Mouse (Mus musculus) limb, embryonic 14.5 days (tissue): ENCODE data around the gene Rgs8. TPM values are rescaled to one million over a fixed set of nuclear protein-coding genes. Genes with fewer than 3 reads are reported as not detected.

Source experiments
- ATAC-seq: fragments of 200-750 bp; cut with Nextera tagmentation; 2 replicates; pipeline ENCODE4 v1.8.0; 2017; ENCODE audit warnings: low read depth, moderate number of reproducible peaks, moderate TSS enrichment; ENCODE audit not compliant: low FRiP score
- DNase-seq: peaks from one replicate; pipeline ENCODE4 v3.0.0-alpha.2; 2015; ENCODE audit warnings: low spot score
- H3K27ac ChIP-seq: fragments of 300-500 bp; sonication (generic); replicated peaks from 2 replicates; pipeline ENCODE4 v1.5.1; 2014; ENCODE audit warnings: low read depth, mild to moderate bottlenecking, low read length, moderate library complexity, mixed read lengths
- H3K27me3 ChIP-seq: fragments of 300-500 bp; sonication (generic); 2 replicates; pipeline ENCODE4 v1.6.1; 2014; ENCODE audit warnings: low read length, mixed read lengths; ENCODE audit not compliant: control insufficient read depth, insufficient read depth
- H3K36me3 ChIP-seq: fragments of 300-500 bp; sonication (generic); 2 replicates; pipeline ENCODE4 v1.6.1; 2014; ENCODE audit warnings: mild to moderate bottlenecking, low read length, moderate library complexity, mixed read lengths; ENCODE audit not compliant: control insufficient read depth, insufficient read depth
- H3K4me1 ChIP-seq: fragments of 300-500 bp; sonication (generic); 2 replicates; pipeline ENCODE4 v1.6.1; 2014; ENCODE audit warnings: antibody characterized with exemption, low read length, mixed read lengths; ENCODE audit not compliant: control insufficient read depth, insufficient read depth
- H3K4me2 ChIP-seq: fragments of 300-500 bp; sonication (generic); replicated peaks from 2 replicates; pipeline ENCODE4 v1.6.1; 2014; ENCODE audit warnings: low read depth, mild to moderate bottlenecking, low read length, moderate library complexity; ENCODE audit not compliant: severe bottlenecking
- H3K4me3 ChIP-seq: fragments of 300-500 bp; sonication (generic); replicated peaks from 2 replicates; pipeline ENCODE4 v1.5.1; 2014; ENCODE audit warnings: low read length
- H3K9ac ChIP-seq: fragments of 300-500 bp; sonication (generic); 2 replicates; pipeline ENCODE4 v1.6.1; 2014; ENCODE audit warnings: mild to moderate bottlenecking, low read depth, low read length, moderate library complexity; ENCODE audit not compliant: severe bottlenecking
- H3K9me3 ChIP-seq: fragments of 300-500 bp; sonication (generic); 2 replicates; pipeline ENCODE4 v1.6.1; 2016; ENCODE audit warnings: low read length; ENCODE audit not compliant: control insufficient read depth
- POLR2A ChIP-seq: fragments of 200-500 bp; IDR thresholded peaks from 2 replicates; pipeline ENCODE4 v1.8.0; 2012; ENCODE audit warnings: inconsistent platforms, mild to moderate bottlenecking, moderate library complexity, borderline replicate concordance; ENCODE audit not compliant: insufficient read depth, insufficient read length; ENCODE audit errors: extremely low read depth
- WGBS: fragments of 180-500 bp; shearing (Covaris S2); extraction: QIAGEN DNeasy Blood & Tissue Kit; methylation state at CpG from one replicate; pipeline ENCODE4 v1.1.7; 2014; 5-methylcytosine and 5-hydroxymethylcytosine counted together
- polyA plus RNA-seq, 2 experiments: library from polyadenylated mRNA; depleted of rRNA in 1 of 2; stranded (reverse) in 1 of 2; unstranded in 1 of 2; fragments of >200 nt; fragmentation: Nextera tagmentation in 1 of 2; extraction: Ambion mirVana in 1 of 2; gene quantifications; 2 replicates each; pipeline versions ENCODE4 v1.2.1 to v1.2.3; 2012 to 2014

The Rgs8 gene
- polyA plus RNA-seq, 2 experiments: 1.3 to 1.9 TPM

DNA sequence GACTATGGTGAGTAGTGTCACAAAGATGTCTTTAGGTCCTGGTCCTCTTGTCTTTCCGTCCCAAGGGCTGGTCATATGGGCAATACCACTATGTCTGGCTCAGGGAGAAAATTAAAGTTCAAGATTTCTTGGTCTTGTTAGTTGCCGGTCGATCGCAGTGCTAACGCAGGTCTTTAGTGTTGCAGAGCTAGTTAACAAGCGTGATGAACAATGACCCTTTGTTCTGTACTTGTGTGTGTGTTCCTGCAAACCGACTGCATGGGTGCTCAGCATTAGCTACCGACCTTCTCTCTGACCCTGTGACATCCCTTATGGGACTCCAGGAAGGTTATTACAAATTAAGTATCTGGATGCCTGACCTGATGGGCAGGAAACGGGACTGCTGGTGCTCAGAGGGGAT, 6.8 kb downstream of the Rgs8 start:
- no peak for ATAC-seq
- Histone ChIP-seq H3K36me3 (no peaks in the 10 kb centered on the region), H3K9ac (no peak overlapping the region), H3K4me1 (peaks cover 17% of the 10 kb centered on the region), H3K9me3 (no peaks in the 10 kb centered on the region), H3K27ac (no peak overlapping the region), H3K4me2 (no peak overlapping the region), H3K4me3 (no peak overlapping the region), H3K27me3 (0 out of 2 replicates have a peak, but pooled peaks cover 5% of the 10 kb centered on the region)
- TF ChIP-seq POLR2A: no peak
- DNase-seq: no peak
- 42% methylated on average over 9 of the region's 9 CpGs for WGBS

DNA sequence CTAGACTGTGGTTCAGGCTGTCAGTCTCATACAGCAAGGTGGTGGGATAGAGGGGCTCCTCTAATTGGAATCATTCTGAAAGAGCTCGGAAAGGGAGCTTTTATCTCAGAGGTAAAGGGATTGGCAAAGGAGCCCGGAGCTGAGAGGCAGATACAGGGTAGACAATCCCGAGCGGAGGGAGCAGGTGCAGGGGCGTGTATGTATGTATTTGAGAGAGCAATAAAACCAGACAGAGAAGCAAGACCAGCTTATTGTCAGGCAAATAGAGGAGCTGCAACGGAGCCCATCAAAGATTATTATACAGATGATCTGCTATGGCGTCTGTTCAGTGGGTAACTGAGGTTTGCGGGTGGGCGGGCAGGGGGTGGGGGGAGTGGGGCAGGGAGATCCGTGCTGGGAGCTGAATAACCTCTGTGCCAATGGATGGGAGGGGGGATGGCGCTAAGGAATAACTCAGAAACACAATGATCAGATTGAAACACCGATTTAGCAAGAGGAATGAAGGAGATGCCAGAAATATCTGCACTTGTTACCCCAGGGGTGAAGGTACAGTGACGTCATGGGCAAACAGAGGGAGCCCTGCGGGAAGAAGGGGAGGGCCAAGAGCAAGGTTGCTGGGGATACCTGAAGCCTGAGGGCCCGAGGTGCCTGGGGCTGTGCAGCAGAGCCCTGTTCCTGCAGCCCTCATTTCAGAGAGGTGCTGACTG, 8.3 kb downstream of the Rgs8 start:
- no peak for DNase-seq
- WGBS: 35% methylated on average over 15 of the region's 15 CpGs

DNA sequence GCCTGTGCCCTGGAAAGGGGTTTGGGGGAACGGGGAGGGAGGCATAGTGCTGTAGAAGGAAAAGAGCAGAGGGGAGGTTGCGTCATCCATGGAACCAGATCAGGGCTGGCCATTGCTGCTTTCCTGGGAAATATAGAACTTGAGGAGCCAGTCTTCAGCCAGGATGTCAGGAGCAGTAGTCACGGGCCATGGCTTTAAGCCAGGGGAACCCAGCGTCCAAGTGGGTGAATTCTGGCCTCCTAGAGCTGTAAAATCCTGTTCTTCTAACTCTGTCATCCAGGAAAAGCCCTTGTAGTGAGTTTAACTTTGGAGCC, 8.8 kb downstream of the Rgs8 start:
- Histone ChIP-seq H3K4me3 (no peak overlapping the region), H3K27me3 (no peaks in the 10 kb centered on the region; the same call in 1 of the 2 replicates), H3K36me3 (no peaks in the 10 kb centered on the region), H3K4me1 (peaks cover 33% of the 10 kb centered on the region), H3K27ac (no peak overlapping the region), H3K9me3 (no peaks in the 10 kb centered on the region), H3K9ac (no peak overlapping the region), H3K4me2 (no peak overlapping the region)
- TF ChIP-seq POLR2A: no peak
- DNase-seq (no peak), ATAC-seq (no peak)
- whole genome bisulfite sequencing: 35% methylated on average over 4 of the region's 4 CpGs

More for the DNA sequence above, 8.3 kb downstream of the Rgs8 start:
- H3K27ac ChIP-seq: no peak overlapping the region
- no peak for TF ChIP-seq POLR2A
- ATAC-seq: no peak
- no peaks in the 10 kb centered on the region for H3K36me3 ChIP-seq
- no peaks in the 10 kb centered on the region; the same call in 1 of the 2 replicates for H3K27me3 ChIP-seq
- peaks cover 30% of the 10 kb centered on the region for H3K4me1 ChIP-seq
- H3K4me2 ChIP-seq: no peak overlapping the region
- no peak overlapping the region for H3K9ac ChIP-seq
- no peak overlapping the region for H3K4me3 ChIP-seq
- H3K9me3 ChIP-seq: no peaks in the 10 kb centered on the region

DNA sequence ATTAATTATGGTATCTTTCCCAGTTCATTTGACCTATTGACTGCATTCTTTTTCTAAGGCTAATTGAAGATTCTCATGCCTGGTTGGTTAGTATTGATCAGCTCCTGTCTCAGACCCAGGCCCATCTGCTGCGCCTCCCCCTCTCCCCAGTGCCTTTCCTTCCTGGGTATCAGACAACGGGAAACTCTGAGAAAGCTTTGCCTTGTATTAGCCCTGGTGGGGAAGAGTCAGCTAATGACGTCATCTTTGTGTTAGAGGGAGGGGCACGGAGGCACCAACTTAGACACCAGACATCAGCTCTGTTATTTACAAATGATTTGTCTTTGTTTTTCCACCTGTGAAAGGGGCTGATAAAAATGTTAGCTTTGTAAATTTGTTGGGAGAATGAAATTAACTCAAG, 9.5 kb downstream of the Rgs8 start:
- WGBS: 53% methylated on average over 4 of the region's 4 CpGs
- no peak overlapping the region for H3K9ac ChIP-seq
- TF ChIP-seq POLR2A: no peak
- no peak overlapping the region for H3K4me3 ChIP-seq
- no peak overlapping the region for H3K27ac ChIP-seq
- DNase-seq: no peak
- H3K36me3 ChIP-seq: no peaks in the 10 kb centered on the region
- peaks cover 38% of the 10 kb centered on the region for H3K4me1 ChIP-seq
- H3K27me3 ChIP-seq: no peaks in the 10 kb centered on the region; the same call in 1 of the 2 replicates
- H3K9me3 ChIP-seq: no peaks in the 10 kb centered on the region
- no peak overlapping the region for H3K4me2 ChIP-seq
- no peak for ATAC-seq

DNA sequence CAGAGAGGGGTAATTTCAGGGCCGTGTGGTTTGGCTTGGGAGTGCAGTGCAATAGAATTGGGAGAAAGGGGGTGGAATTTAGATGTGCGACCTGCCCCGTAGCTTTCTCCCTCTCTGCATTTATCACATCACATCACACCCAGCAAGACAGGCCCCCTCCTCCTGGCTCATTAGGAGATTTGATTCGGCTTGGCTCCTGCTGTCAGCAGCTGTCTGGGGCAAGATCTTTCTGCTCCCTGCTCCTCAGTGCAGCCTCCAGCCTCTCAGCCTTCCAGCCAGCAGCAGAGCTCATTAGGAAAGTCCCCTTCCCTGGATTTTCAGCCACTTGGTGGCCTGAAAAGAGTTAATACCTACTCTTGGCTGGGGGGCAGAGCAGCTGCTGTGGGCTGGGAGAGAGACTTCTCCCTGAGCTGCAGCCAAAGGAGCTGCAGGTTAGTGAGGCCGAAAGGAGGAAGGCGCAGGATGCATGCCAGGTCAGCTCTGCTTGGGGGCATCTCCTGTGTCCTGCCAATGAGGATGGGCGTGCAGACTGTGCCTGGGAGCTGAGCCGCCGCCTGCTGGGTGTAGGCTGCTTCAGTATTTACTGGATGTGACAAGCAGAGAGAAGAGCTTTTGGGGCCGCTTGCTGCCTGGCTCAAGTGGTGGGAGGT, 12.4 kb downstream of the Rgs8 start:
- Histone ChIP-seq H3K4me1 (peaks cover 31% of the 10 kb centered on the region), H3K4me2 (peak overlapping the region; percentile 22; the same call in 1 of the 2 replicates), H3K36me3 (no peaks in the 10 kb centered on the region), H3K27me3 (no peaks in the 10 kb centered on the region; the same call in 1 of the 2 replicates), H3K27ac (no peak overlapping the region), H3K9me3 (no peaks in the 10 kb centered on the region), H3K4me3 (no peak overlapping the region), H3K9ac (no peak overlapping the region)
- DNase-seq (peak; percentile 28), ATAC-seq (peak; percentile 49)
- WGBS: 2% methylated on average over 10 of the region's 10 CpGs
- no peak for TF ChIP-seq POLR2A
